ENCODE assay signal across 23 mouse cellular contexts in the genomic region with DNA sequence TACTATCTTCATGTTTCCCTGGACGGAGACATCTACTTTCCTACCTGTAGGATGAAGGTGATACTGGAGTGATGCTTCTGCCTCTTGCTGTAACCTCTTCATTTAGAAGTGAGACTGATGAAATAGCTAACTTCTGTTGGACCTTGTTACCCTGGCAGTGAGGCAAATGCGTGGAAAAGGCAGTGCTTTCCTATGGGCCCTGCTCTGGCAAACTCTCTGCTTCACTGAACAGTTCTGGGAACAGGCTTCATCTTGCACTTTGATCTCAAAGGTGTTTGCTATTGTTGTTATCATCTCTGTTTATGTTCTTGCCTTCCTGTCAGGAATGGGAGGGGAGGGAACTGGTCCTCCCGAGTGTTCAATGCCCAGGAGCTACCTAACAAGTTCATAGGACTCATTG. TPM values are rescaled to one million over a fixed set of nuclear protein-coding genes. Genes with fewer than 3 reads are reported as not detected.
A peak's percentile ranks its signal among the peaks of the same experiment; 100 is the strongest.
DNase-seq lines count a peak whose midpoint lies in the region; ATAC-seq and TF ChIP-seq lines count a peak whose summit lies in the region.
"Had no signal": no experiment of that assay in that cellular context is flagged by ENCODE, and none has a peak within 500 bp of the region (broad histone marks: within the 10 kb centered on the region; RNA-seq: fewer than 3 reads in every experiment).

No protein-coding gene starts in this region.

- 58% methylated on average over 3 of the region's 3 CpGs for WGBS in kidney, postnatal 0 days

- ATAC-seq in kidney, postnatal 0 days (replicated peaks; ENCODE audit: low FRiP score, low read depth): peak; percentile 92
- ATAC-seq: forebrain, embryonic 13.5 days; forebrain, postnatal 0 days had no signal

- no peak for TF ChIP-seq CTCF in kidney, postnatal 0 days (IDR thresholded peaks at IDR 0.05; ENCODE audit: low read depth)

- no peaks in the 10 kb centered on the region for H3K4me1 ChIP-seq in kidney, postnatal 0 days (replicated peaks; ENCODE audit: insufficient read depth, low read length)
- H3K4me1 ChIP-seq: embryonic facial prominence, embryonic 10.5 days; forebrain, embryonic 13.5 days; hindbrain, embryonic 15.5 days had no signal

- H3K9ac ChIP-seq in kidney, postnatal 0 days (ENCODE audit: low read depth, low read length): no peak overlapping the region
- H3K9ac ChIP-seq: forebrain, embryonic 13.5 days; forebrain, postnatal 0 days; heart, embryonic 13.5 days; hindbrain, embryonic 15.5 days had no signal

- no peaks in the 10 kb centered on the region for H3K9me3 ChIP-seq in kidney, postnatal 0 days (replicated peaks; ENCODE audit: low read length)
- H3K9me3 ChIP-seq: embryonic facial prominence, embryonic 10.5 days; forebrain, embryonic 13.5 days; heart, embryonic 13.5 days; hindbrain, embryonic 15.5 days had no signal

- no peaks in the 10 kb centered on the region for H3K27me3 ChIP-seq in kidney, postnatal 0 days (ENCODE audit: insufficient read depth, low read length)
- H3K27me3 ChIP-seq: forebrain, embryonic 13.5 days; heart, embryonic 13.5 days; hindbrain, embryonic 15.5 days had no signal

- peak; percentile 43 for DNase-seq in kidney, adult 18-20 months
- peak; percentile 70 to 76 for DNase-seq in kidney, adult 8-10 months
- peak; percentile 9 for DNase-seq in kidney, postnatal 0 days (ENCODE audit: low spot score)
- peak; percentile 63 to 74 for DNase-seq in kidney, postnatal 36 days
- no peak for DNase-seq in adrenal gland, postnatal 14 days
- no peak for DNase-seq in MN1 (ENCODE audit: low spot score)
- no peak for DNase-seq in testis, postnatal 10 days (ENCODE audit: low spot score)
- DNase-seq: adrenal gland, adult 8-10 months; cerebellum, adult 2 months; cerebellum, postnatal 10 days; forebrain, postnatal 0 days; gastrocnemius, postnatal 14 days; heart, postnatal 36 days had no signal

- no peak overlapping the region for H3K27ac ChIP-seq in kidney, postnatal 0 days
- H3K27ac ChIP-seq: embryonic facial prominence, embryonic 10.5 days; forebrain, embryonic 13.5 days; heart, embryonic 13.5 days; hindbrain, embryonic 15.5 days had no signal

- H3K4me2 ChIP-seq in kidney, postnatal 0 days (ENCODE audit: low read length): no peak overlapping the region
- H3K4me2 ChIP-seq: forebrain, embryonic 13.5 days; heart, embryonic 13.5 days; hindbrain, embryonic 15.5 days had no signal

- no peak overlapping the region for H3K4me3 ChIP-seq in kidney, postnatal 0 days (replicated peaks; ENCODE audit: low read depth, low read length)
- H3K4me3 ChIP-seq: embryonic facial prominence, embryonic 10.5 days; forebrain, embryonic 13.5 days; heart, embryonic 13.5 days; hindbrain, embryonic 15.5 days had no signal

- H3K36me3 ChIP-seq in kidney, postnatal 0 days (ENCODE audit: insufficient read depth, low read length): no peaks in the 10 kb centered on the region
- H3K36me3 ChIP-seq: embryonic facial prominence, embryonic 10.5 days; heart, embryonic 13.5 days; hindbrain, embryonic 15.5 days had no signal

RNA-seq across cellular contexts. Expression of a gene that starts 3.4 kb away (rescaled TPM):
- not detected in 2 replicates for polyA plus RNA-seq in kidney, postnatal 0 days (2015; fragmentation: Nextera tagmentation; extraction: Ambion mirVana)
- not detected in 2 replicates for total RNA-seq in adrenal gland, postnatal 14 days (2021)
- total RNA-seq: adrenal gland, adult 8-10 months; ES-E14; forebrain, postnatal 0 days; gastrocnemius, adult 18-20 months; gastrocnemius, postnatal 14 days; heart, postnatal 36 days had no signal
- polyA plus RNA-seq: cerebellum, adult 2 months; embryonic facial prominence, embryonic 10.5 days; embryonic facial prominence, embryonic 14.5 days; forebrain, embryonic 13.5 days; forebrain, postnatal 0 days; gonadal fat pad, adult 2 months; heart, embryonic 13.5 days; heart, postnatal 0 days; hindbrain, embryonic 11.5 days; hindbrain, embryonic 15.5 days had no signal

Comparison
In these comparisons a context has a peak if more than half of its experiments do, and no peak if none do; other contexts are left out.
1. DNase-seq: peak in kidney, adult 18-20 months (single experiment), kidney, adult 8-10 months (2 of 2), kidney, postnatal 0 days (single experiment) and kidney, postnatal 36 days (2 of 2); none in adrenal gland, postnatal 14 days (single experiment), MN1 (single experiment) and testis, postnatal 10 days (single experiment).